Mouse (Mus musculus) urinary bladder, adult 2 months (tissue): ENCODE measurements around the gene Sptlc2. TPM values are rescaled to one million over a fixed set of nuclear protein-coding genes. Genes with fewer than 3 reads are reported as not detected.
"Not testable (repeated sequence)": the region's sequence is repeated elsewhere in the genome, so short reads cannot be mapped to it uniquely, and the experiment has no call there.

Source experiments
- DNase-seq: peaks from one replicate; pipeline ENCODE4 v3.0.0; 2022; ENCODE audit warnings: low spot score
- polyA plus RNA-seq: library from polyadenylated mRNA; depleted of rRNA; stranded (reverse); fragments of >200 nt; gene quantifications from 2 replicates; pipeline ENCODE4 v1.2.3, GENCODE M21; 2012; rRNA removed

The Sptlc2 gene
- polyA plus RNA-seq, 1 experiment: 52.8 TPM

GRCm38 (mm10) chr12:87278118-87278730 lies 109.9 kb downstream of the Sptlc2 start:
- no peak for DNase-seq

DNA sequence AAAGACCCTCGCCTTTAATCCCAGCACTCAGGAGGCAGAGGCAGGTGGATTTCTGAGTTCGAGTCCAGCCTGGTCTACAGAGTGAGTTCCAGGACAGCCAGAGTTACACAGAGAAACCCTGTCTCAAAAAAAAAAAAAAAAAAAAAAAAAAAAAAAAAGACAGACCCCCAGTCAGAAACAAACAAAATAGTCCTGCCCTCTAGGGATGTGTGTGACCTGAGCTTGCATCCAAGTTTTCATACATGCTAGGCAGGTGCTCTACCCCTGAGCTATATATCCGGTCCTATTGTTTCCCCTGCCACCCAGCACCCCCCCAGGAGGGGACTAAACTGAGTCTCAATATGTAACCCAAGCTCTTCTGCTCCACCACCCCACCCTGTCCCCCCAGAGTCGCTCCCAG lies 110.9 kb downstream of the Sptlc2 start:
- not testable (repeated sequence) for DNase-seq

DNA sequence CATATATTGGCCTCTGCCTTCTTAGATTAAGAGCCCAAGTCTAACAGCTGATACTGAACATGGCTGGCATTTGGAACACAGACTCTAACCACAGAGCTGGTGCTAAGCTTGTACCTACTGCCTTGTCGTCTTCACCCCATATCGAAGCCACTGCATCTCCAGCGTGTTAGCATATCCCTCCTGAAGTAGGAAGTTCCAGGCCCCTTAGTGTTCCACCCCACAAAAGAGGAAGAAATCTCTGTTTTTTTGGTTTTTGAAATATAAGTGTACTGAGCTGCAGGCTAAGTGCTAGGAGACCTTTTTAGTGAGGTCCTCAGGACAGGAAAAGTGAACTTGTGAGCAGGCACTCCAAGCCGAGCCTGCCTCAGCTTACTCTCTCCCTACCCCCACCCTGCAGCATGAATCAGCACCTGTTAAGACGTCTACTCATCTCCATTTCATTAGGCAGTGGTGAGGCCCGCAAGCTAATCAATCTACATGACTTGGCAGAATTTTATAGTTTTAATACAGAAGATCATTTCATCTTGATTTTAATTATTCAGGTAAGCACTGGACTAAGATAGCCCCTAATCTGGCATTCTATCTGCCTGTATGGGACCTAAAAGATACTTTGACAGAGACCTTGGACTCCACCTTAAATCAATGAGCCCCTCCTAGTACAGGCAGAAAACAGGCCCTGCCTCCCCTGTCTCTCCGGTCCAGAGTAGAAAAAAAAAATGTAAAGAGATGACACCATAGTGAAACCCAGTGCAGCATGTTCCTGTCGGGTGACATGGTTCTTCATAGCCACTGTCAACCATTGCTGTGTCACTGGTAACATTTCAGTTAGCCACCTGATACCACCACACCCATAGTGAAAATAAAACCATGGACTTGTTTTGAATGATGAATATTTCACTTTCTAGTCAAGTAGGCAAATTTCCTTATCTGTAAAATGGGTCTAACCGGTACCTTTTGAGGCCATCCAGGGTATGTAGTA lies 113.0 kb downstream of the Sptlc2 start:
- DNase-seq: no peak

DNA sequence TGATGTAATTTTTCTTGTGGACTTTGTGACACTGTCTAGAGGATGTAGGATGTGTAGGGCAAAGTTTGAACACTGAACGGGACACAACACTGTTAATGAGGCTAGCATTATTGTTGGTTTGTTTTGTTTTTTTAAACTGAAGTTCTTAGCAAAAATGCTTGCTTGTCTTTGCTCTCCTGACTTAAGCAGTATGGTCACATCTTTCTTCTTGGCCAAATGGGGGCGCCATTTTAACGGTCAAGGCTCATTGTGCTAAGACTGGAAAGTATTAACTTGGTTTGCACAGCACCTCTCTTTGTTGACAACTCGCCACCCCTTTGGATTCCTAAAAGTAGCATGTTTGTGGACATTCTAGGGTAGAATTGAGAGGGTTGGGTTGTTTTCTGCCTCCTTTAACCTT lies 120.5 kb downstream of the Sptlc2 start:
- DNase-seq: no peak

DNA sequence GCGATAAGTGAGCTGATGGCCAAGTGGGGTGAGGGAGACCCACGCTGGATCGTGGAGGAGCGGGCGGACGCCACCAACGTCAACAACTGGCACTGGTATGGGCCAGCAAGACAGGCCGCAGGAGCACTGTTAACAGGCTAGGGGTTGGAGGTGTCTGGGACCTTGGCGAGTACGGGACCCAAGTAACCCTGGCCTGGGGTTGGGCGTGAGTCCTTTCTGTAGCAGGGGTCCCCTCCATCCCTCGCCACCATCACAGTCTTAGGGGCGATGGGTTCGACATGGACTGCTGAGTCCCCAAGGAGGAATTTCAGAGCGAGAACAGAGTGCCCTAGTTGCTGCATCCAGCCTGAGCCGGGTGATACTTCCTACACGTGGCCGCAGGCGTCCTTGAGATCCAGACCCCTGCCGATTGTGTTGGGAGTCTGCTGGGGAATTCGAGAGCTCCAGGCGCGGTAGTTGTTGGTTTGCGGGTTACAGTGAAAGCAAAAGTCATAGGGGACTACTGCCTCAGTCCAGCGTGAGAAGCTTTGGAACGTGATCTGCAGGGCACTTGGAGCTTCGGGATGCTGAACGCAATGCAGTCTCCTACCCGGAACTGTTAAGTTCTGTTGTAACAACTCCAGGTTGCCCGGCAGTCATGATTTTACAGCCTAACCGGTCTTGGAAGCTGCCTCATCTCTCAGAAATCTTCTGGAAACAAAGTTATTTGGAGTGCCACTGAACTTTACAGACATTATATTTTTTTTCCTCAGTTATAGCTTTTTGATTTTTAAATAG lies 121.1 kb downstream of the Sptlc2 start:
- no peak for DNase-seq

DNA sequence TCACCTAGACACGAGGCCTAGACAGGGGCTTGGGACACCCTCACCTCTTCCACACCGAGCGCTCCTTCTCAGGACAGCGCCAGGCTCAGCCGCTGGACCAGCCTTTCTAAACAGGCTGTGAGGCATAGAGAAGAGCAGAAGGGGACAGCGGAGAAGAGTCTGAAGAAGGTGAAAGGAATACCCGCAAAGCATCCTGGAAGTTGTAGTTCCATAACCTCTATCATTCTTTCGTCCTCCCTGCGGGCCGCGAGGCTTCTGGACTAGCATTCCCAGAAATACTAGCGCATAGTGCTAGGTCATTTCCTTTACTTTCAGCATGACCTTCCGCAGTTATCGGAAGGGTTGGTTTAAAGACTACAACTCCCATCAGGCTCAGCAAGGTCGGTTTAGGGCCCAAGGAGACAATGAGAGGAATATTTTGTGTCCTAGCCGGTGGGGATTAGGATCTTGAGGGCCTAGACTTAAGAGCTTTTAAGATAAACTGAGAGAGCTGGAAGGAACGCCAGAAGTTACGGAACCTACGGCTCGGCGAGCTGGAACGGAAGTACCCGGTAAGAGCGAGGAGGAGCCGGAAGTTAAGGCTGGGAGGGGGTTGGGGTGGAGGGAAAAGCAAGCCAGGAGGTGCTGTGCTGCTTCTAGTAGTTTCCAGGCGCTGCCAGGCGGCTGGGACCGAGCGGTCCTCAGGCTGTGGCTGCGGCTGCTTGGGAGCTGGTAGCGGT lies 121.9 kb downstream of the Sptlc2 start, which contains the start of the genes Vipas39 and Ahsa1:
Gene Vipas39 (minus strand): TSS at position 149 of the 719 bp plus-strand sequence.
Gene Ahsa1 (plus strand): TSS at position 372 of the 719 bp plus-strand sequence.
- DNase-seq: peak; percentile 69

GRCm38 (mm10) chr12:87265444-87265843 lies 122.7 kb downstream of the Sptlc2 start:
- DNase-seq: no peak

- DNase-seq: no peak
Measured at GRCm38 (mm10) chr12:87260562-87260961, 127.6 kb downstream of the Sptlc2 start.

GRCm38 (mm10) chr12:87256629-87257028 lies 131.5 kb downstream of the Sptlc2 start:
- no peak for DNase-seq

Other genes starting within 250 kb of the Sptlc2 start
- 70.0 and 90.4 TPM in 2 replicates for gene Gstz1, start 241.2 kb downstream of the Sptlc2 start, polyA plus RNA-seq
- gene Pomt2, start 240.4 kb downstream of the Sptlc2 start, polyA plus RNA-seq: 13.6 and 13.9 TPM in 2 replicates
- gene Samd15, start 188.6 kb downstream of the Sptlc2 start, polyA plus RNA-seq: 0.43 and 0.56 TPM in 2 replicates
- 8.8 and 10.2 TPM in 2 replicates for gene Tmed8, start 187.9 kb downstream of the Sptlc2 start, polyA plus RNA-seq
- 0.68 and 0.73 TPM in 2 replicates for gene Noxred1, start 149.6 kb downstream of the Sptlc2 start, polyA plus RNA-seq
- 37.7 and 39.7 TPM in 2 replicates for gene Vipas39, start 122.1 kb downstream of the Sptlc2 start, polyA plus RNA-seq
- 165 and 175 TPM in 2 replicates for gene Ahsa1, start 121.9 kb downstream of the Sptlc2 start, polyA plus RNA-seq
- gene Ism2, start 88.7 kb downstream of the Sptlc2 start, polyA plus RNA-seq: 0.26 and 0.44 TPM in 2 replicates
- gene Slirp, start 55.5 kb upstream of the Sptlc2 start, polyA plus RNA-seq: 64.4 and 92.3 TPM in 2 replicates
- gene Alkbh1, start 55.7 kb upstream of the Sptlc2 start, polyA plus RNA-seq: 18.1 and 23.0 TPM in 2 replicates
- 52.6 and 53.9 TPM in 2 replicates for gene Snw1, start 83.9 kb upstream of the Sptlc2 start, polyA plus RNA-seq
- not detected in 2 replicates for gene Gm5788, start 106.4 kb upstream of the Sptlc2 start, polyA plus RNA-seq
- gene Gm8300, start 126.0 kb upstream of the Sptlc2 start, polyA plus RNA-seq: not detected in 2 replicates
- not detected in 2 replicates for gene Oog1, start 214.3 kb upstream of the Sptlc2 start, polyA plus RNA-seq
- not detected in 2 replicates for gene Gm4027, start 230.5 kb upstream of the Sptlc2 start, polyA plus RNA-seq